Mouse (Mus musculus): Measurements from ENCODE around the gene Gc. TPM values are rescaled to one million over a fixed set of nuclear protein-coding genes. Genes with fewer than 3 reads are reported as not detected.

Gc gene
- polyA plus RNA-seq, 1 experiment from 2014 or later, result not detected

GRCm38 (mm10) chr5:89447978-89448377, 9.7 kb downstream of the Gc start:
- H3K4me2 ChIP-seq (replicated peaks), result no peak overlapping the region
- no peak for ATAC-seq (ENCODE audit: insufficient number of reproducible peaks, insufficient read depth, low FRiP score, low TSS enrichment)
- no peaks in the 10 kb centered on the region for H3K4me1 ChIP-seq
- no peak overlapping the region for H3K9ac ChIP-seq
- H3K9me3 ChIP-seq, result no peaks in the 10 kb centered on the region
- no peak overlapping the region for H3K4me3 ChIP-seq
- 62% methylated on average over 7 of the region's 7 CpGs for WGBS
- no peaks in the 10 kb centered on the region for H3K36me3 ChIP-seq
- no peaks in the 10 kb centered on the region for H3K27me3 ChIP-seq
- H3K27ac ChIP-seq, result no peak overlapping the region

- Histone ChIP-seq H3K36me3 (no peaks in the 10 kb centered on the region), H3K9ac (no peak overlapping the region), H3K27me3 (no peaks in the 10 kb centered on the region), H3K27ac (no peak overlapping the region), H3K4me1 (no peaks in the 10 kb centered on the region), H3K9me3 (no peaks in the 10 kb centered on the region), H3K4me3 (no peak overlapping the region), H3K4me2 (replicated peaks) (no peak overlapping the region)
- no peak for ATAC-seq (ENCODE audit: insufficient number of reproducible peaks, insufficient read depth, low FRiP score, low TSS enrichment)
- WGBS, result 86% methylated on average over 4 of the region's 4 CpGs
Observed at GRCm38 (mm10) chr5:89444360-89444759, 13.3 kb downstream of the Gc start.

GRCm38 (mm10) chr5:89411536-89411935, 46.2 kb downstream of the Gc start:
- no peak overlapping the region for H3K9ac ChIP-seq
- no peak overlapping the region for H3K27ac ChIP-seq
- H3K4me1 ChIP-seq, result no peaks in the 10 kb centered on the region
- 65% methylated on average over 1 of the region's 1 CpGs for whole genome bisulfite sequencing
- H3K36me3 ChIP-seq, result no peaks in the 10 kb centered on the region
- no peak overlapping the region for H3K4me3 ChIP-seq
- no peaks in the 10 kb centered on the region for H3K27me3 ChIP-seq
- no peak overlapping the region for H3K4me2 ChIP-seq (replicated peaks)
- no peaks in the 10 kb centered on the region for H3K9me3 ChIP-seq
- ATAC-seq (ENCODE audit: insufficient number of reproducible peaks, insufficient read depth, low FRiP score, low TSS enrichment), result no peak

- Histone ChIP-seq H3K9me3 (no peaks in the 10 kb centered on the region), H3K4me2 (replicated peaks) (no peak overlapping the region), H3K27me3 (no peaks in the 10 kb centered on the region), H3K27ac (no peak overlapping the region), H3K4me1 (no peaks in the 10 kb centered on the region), H3K4me3 (no peak overlapping the region), H3K36me3 (no peaks in the 10 kb centered on the region), H3K9ac (no peak overlapping the region)
- no peak for ATAC-seq (ENCODE audit: insufficient number of reproducible peaks, insufficient read depth, low FRiP score, low TSS enrichment)
Observed at GRCm38 (mm10) chr5:89407376-89408082, 50.2 kb downstream of the Gc start.

- Histone ChIP-seq H3K36me3 (no peaks in the 10 kb centered on the region), H3K27me3 (no peaks in the 10 kb centered on the region), H3K4me2 (replicated peaks) (no peak overlapping the region), H3K9ac (no peak overlapping the region), H3K4me3 (no peak overlapping the region), H3K4me1 (no peaks in the 10 kb centered on the region), H3K27ac (no peak overlapping the region), H3K9me3 (no peaks in the 10 kb centered on the region)
- 49% methylated on average over 1 of the region's 1 CpGs for WGBS
- ATAC-seq (ENCODE audit: insufficient number of reproducible peaks, insufficient read depth, low FRiP score, low TSS enrichment), result no peak
Observed at GRCm38 (mm10) chr5:89405132-89405531, 52.6 kb downstream of the Gc start.

GRCm38 (mm10) chr5:89390405-89390804, 67.3 kb downstream of the Gc start:
- 50% methylated on average over 1 of the region's 1 CpGs for WGBS
- H3K27ac ChIP-seq, result no peak overlapping the region

GRCm38 (mm10) chr5:89384204-89384603, 73.5 kb downstream of the Gc start:
- WGBS, result 51% methylated on average over 5 of the region's 5 CpGs
- Histone ChIP-seq H3K4me3 (no peak overlapping the region), H3K36me3 (no peaks in the 10 kb centered on the region), H3K27me3 (no peaks in the 10 kb centered on the region), H3K4me1 (no peaks in the 10 kb centered on the region), H3K9me3 (no peaks in the 10 kb centered on the region), H3K9ac (no peak overlapping the region), H3K27ac (no peak overlapping the region), H3K4me2 (replicated peaks) (no peak overlapping the region)
- ATAC-seq (ENCODE audit: insufficient number of reproducible peaks, insufficient read depth, low FRiP score, low TSS enrichment), result no peak

More at GRCm38 (mm10) chr5:89390405-89390804, 67.3 kb downstream of the Gc start:
- Histone ChIP-seq H3K9me3 (peaks cover 6% of the 10 kb centered on the region; the same call in 1 of the 2 replicates), H3K4me3 (no peak overlapping the region), H3K9ac (no peak overlapping the region), H3K4me2 (replicated peaks) (no peak overlapping the region), H3K27me3 (no peaks in the 10 kb centered on the region), H3K4me1 (no peaks in the 10 kb centered on the region), H3K36me3 (no peaks in the 10 kb centered on the region)
- ATAC-seq (ENCODE audit: insufficient number of reproducible peaks, insufficient read depth, low FRiP score, low TSS enrichment), result no peak

- no peak for ATAC-seq (ENCODE audit: insufficient number of reproducible peaks, insufficient read depth, low FRiP score, low TSS enrichment)
Observed at GRCm38 (mm10) chr5:89381340-89381739, 76.4 kb downstream of the Gc start.

GRCm38 (mm10) chr5:89370140-89370539, 87.6 kb downstream of the Gc start:
- Histone ChIP-seq H3K4me1 (no peaks in the 10 kb centered on the region), H3K9me3 (no peaks in the 10 kb centered on the region), H3K4me3 (no peak overlapping the region), H3K4me2 (replicated peaks) (no peak overlapping the region), H3K27ac (no peak overlapping the region), H3K36me3 (no peaks in the 10 kb centered on the region), H3K9ac (no peak overlapping the region), H3K27me3 (no peaks in the 10 kb centered on the region)
- no peak for ATAC-seq (ENCODE audit: insufficient number of reproducible peaks, insufficient read depth, low FRiP score, low TSS enrichment)
- WGBS, result 27% methylated on average over 1 of the region's 1 CpGs

More at GRCm38 (mm10) chr5:89381340-89381739, 76.4 kb downstream of the Gc start:
- 80% methylated on average over 4 of the region's 4 CpGs for WGBS
- Histone ChIP-seq H3K4me1 (no peaks in the 10 kb centered on the region), H3K27me3 (no peaks in the 10 kb centered on the region), H3K4me2 (replicated peaks) (no peak overlapping the region), H3K9ac (no peak overlapping the region), H3K27ac (no peak overlapping the region), H3K4me3 (no peak overlapping the region), H3K36me3 (no peaks in the 10 kb centered on the region), H3K9me3 (no peaks in the 10 kb centered on the region)

- H3K4me2 ChIP-seq (replicated peaks), result no peak overlapping the region
- H3K9ac ChIP-seq, result no peak overlapping the region
- WGBS, result 53% methylated on average over 4 of the region's 4 CpGs
- H3K4me1 ChIP-seq, result no peaks in the 10 kb centered on the region
- no peaks in the 10 kb centered on the region for H3K36me3 ChIP-seq
- no peak overlapping the region for H3K4me3 ChIP-seq
- no peaks in the 10 kb centered on the region for H3K9me3 ChIP-seq
- ATAC-seq (ENCODE audit: insufficient number of reproducible peaks, insufficient read depth, low FRiP score, low TSS enrichment), result no peak
- no peaks in the 10 kb centered on the region for H3K27me3 ChIP-seq
- no peak overlapping the region for H3K27ac ChIP-seq
Observed at GRCm38 (mm10) chr5:89368045-89368743, 89.5 kb downstream of the Gc start.
